Mouse (Mus musculus) brain, embryonic 14.5 days (tissue): ENCODE measurements at regions not wholly inside any gene's neighbourhood (a gene's known extent, or its start where the extent isn't known, plus 50 kb on each side); places are given as distances from the start of the nearest gene placed in this dataset.

Experiments used
- DNase-seq: peaks from one replicate; pipeline ENCODE4 v3.0.0-alpha.2; 2011; ENCODE audit warnings: low read depth
- CTCF ChIP-seq: fragments of 200-500 bp; IDR thresholded peaks from 2 replicates; pipeline ENCODE4 v1.5.1; 2012; ENCODE audit warnings: inconsistent platforms, mild to moderate bottlenecking, moderate library complexity, borderline replicate concordance; ENCODE audit not compliant: insufficient read depth, insufficient read length; ENCODE audit errors: extremely low read depth
- POLR2A ChIP-seq: fragments of 200-500 bp; IDR thresholded peaks from 2 replicates; pipeline ENCODE4 v1.6.1; 2012; ENCODE audit warnings: mild to moderate bottlenecking, inconsistent platforms, borderline replicate concordance; ENCODE audit not compliant: poor library complexity, insufficient read depth, insufficient read length, severe bottlenecking; ENCODE audit errors: extremely low read depth

GRCm38 (mm10) chr3:34264811-34265210, 183.7 kb upstream of the Dnajc19 start:
- DNase-seq, result no peak
- no peak for TF ChIP-seq POLR2A
- no peak for TF ChIP-seq CTCF

- DNase-seq, result peak; percentile 72
- no peak for TF ChIP-seq POLR2A
- TF ChIP-seq CTCF, result no peak
Measured at GRCm38 (mm10) chr3:34252730-34253337, 171.7 kb upstream of the Dnajc19 start.

- DNase-seq, result no peak
- TF ChIP-seq CTCF (no peak), POLR2A (no peak)
Measured at GRCm38 (mm10) chr3:34242126-34242525, 161.0 kb upstream of the Dnajc19 start.

GRCm38 (mm10) chr3:34239978-34240377, 158.9 kb upstream of the Dnajc19 start:
- no peak for TF ChIP-seq POLR2A
- no peak for TF ChIP-seq CTCF
- no peak for DNase-seq

- DNase-seq, result peak; percentile 18
Measured at GRCm38 (mm10) chr3:34234391-34234790, 153.3 kb upstream of the Dnajc19 start.

GRCm38 (mm10) chr3:34232329-34233250, 151.5 kb upstream of the Dnajc19 start:
- no peak for DNase-seq
- TF ChIP-seq CTCF (no peak), POLR2A (no peak)

More at GRCm38 (mm10) chr3:34234391-34234790, 153.3 kb upstream of the Dnajc19 start:
- TF ChIP-seq POLR2A (no peak), CTCF (no peak)

GRCm38 (mm10) chr3:34231593-34232328, 150.6 kb upstream of the Dnajc19 start:
- TF ChIP-seq POLR2A (no peak), CTCF (peak; percentile 41; the same call in 1 of the 2 replicates)
- peak; percentile 86 for DNase-seq

- no peak for DNase-seq
- TF ChIP-seq POLR2A, result no peak
Measured at GRCm38 (mm10) chr3:34222291-34222690, 141.2 kb upstream of the Dnajc19 start.

- TF ChIP-seq CTCF (no peak), POLR2A (no peak)
- DNase-seq, result no peak
Measured at GRCm38 (mm10) chr3:34219741-34220310, 138.7 kb upstream of the Dnajc19 start.

GRCm38 (mm10) chr3:34219096-34219495, 138.0 kb upstream of the Dnajc19 start:
- no peak for TF ChIP-seq POLR2A
- no peak for TF ChIP-seq CTCF

GRCm38 (mm10) chr3:34217911-34218310, 136.8 kb upstream of the Dnajc19 start:
- TF ChIP-seq CTCF (no peak), POLR2A (no peak)
- no peak for DNase-seq

More at GRCm38 (mm10) chr3:34219096-34219495, 138.0 kb upstream of the Dnajc19 start:
- no peak for DNase-seq

- no peak for TF ChIP-seq CTCF
- TF ChIP-seq POLR2A, result no peak
- no peak for DNase-seq
Measured at GRCm38 (mm10) chr3:34214233-34214632, 133.1 kb upstream of the Dnajc19 start.
